ENCODE assay signal across 24 mouse cellular contexts in the genomic region with DNA sequence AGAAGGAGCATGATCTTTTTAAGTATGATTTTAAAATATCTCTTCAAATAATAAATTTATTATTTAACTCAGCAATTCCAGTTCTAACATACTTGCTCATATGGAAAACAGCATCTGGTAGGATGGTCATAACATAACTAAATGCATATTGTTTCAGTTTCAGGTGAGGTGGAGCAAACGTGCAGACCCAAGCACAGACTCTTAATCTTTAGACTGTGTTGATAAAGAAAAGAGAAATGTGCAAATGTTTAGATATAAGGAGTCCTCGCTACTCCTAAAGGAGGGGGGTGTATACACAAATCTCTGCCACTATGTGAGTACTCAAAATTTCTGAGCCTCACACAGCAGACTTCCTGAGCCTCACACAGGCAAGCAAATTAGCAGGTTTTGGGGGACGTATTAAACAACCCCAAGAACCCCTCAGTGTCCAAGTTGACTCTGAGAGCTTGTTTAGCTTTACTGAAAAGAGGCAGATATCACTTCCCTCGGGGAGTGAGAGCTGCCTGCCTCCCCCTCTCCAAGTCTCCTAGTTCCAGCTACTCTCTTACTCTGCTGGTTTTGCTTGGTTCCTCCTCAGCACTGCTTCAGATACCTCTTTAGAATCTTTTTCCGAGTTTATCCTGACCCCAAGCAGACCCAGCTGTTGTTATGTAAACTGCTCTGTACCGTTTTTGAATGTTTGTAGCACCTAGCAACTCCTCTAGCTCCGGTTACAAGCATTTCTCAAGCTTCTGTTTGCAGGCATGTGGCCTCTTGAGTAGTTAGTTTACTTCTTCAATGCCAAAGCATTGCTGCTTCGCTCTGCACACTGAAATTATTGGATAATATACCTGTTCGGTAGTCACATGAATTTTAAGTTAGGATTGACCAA. TPM values are rescaled to one million over a fixed set of nuclear protein-coding genes. Genes with fewer than 3 reads are reported as not detected.
DNase-seq lines count a peak whose midpoint lies in the region; ATAC-seq and TF ChIP-seq lines count a peak whose summit lies in the region.
"Had no signal": no experiment of that assay in that cellular context is flagged by ENCODE, and none has a peak within 500 bp of the region (broad histone marks: within the 10 kb centered on the region; RNA-seq: fewer than 3 reads in every experiment).

No protein-coding gene starts in this region.

- H3K4me1 ChIP-seq in liver, postnatal 0 days (ENCODE audit: insufficient read depth), result peaks cover 15% of the 10 kb centered on the region
- H3K4me1 ChIP-seq in liver, embryonic 12.5 days, result no peaks in the 10 kb centered on the region
- H3K4me1 ChIP-seq in intestine, postnatal 0 days (replicated peaks; ENCODE audit: control insufficient read depth, insufficient read depth, low read length), result peaks cover 10% of the 10 kb centered on the region
- H3K4me1 ChIP-seq in hindbrain, embryonic 12.5 days, result no peaks in the 10 kb centered on the region
- H3K4me1 ChIP-seq: embryonic facial prominence, embryonic 13.5 days; hindbrain, embryonic 15.5 days had no signal

- no peak overlapping the region for H3K4me3 ChIP-seq in liver, postnatal 0 days (ENCODE audit: low read depth, low read length)
- no peak overlapping the region for H3K4me3 ChIP-seq in liver, embryonic 12.5 days
- no peak overlapping the region for H3K4me3 ChIP-seq in intestine, postnatal 0 days (ENCODE audit: low read depth, low read length)
- H3K4me3 ChIP-seq in hindbrain, embryonic 12.5 days, result no peak overlapping the region
- H3K4me3 ChIP-seq: embryonic facial prominence, embryonic 13.5 days; forebrain, embryonic 15.5 days; heart, adult 2 months; hindbrain, embryonic 15.5 days; left cerebral cortex, adult 2 months had no signal

- H3K9me3 ChIP-seq in liver, postnatal 0 days (ENCODE audit: low read length), result no peaks in the 10 kb centered on the region
- no peaks in the 10 kb centered on the region for H3K9me3 ChIP-seq in liver, embryonic 12.5 days (replicated peaks)
- no peaks in the 10 kb centered on the region for H3K9me3 ChIP-seq in intestine, postnatal 0 days (ENCODE audit: control insufficient read depth)
- H3K9me3 ChIP-seq in hindbrain, embryonic 12.5 days (replicated peaks), result no peaks in the 10 kb centered on the region
- H3K9me3 ChIP-seq: embryonic facial prominence, embryonic 13.5 days; forebrain, embryonic 15.5 days; hindbrain, embryonic 15.5 days had no signal

- H3K27ac ChIP-seq in liver, postnatal 0 days (ENCODE audit: low read depth), result no peak overlapping the region
- H3K27ac ChIP-seq in liver, embryonic 12.5 days, result no peak overlapping the region
- peak overlapping the region; percentile 29; the same call in 1 of the 2 replicates for H3K27ac ChIP-seq in intestine, postnatal 0 days (ENCODE audit: low read depth, low read length)
- H3K27ac ChIP-seq in hindbrain, embryonic 12.5 days, result no peak overlapping the region
- H3K27ac ChIP-seq: embryonic facial prominence, embryonic 13.5 days; forebrain, embryonic 15.5 days; heart, adult 2 months; hindbrain, embryonic 15.5 days; left cerebral cortex, adult 2 months; liver, embryonic 14.5 days; macrophage had no signal

- no peak for DNase-seq in liver, postnatal 0 days
- DNase-seq in ZHBTc4 (ENCODE audit: low read depth, low spot score), result peak; percentile 12
- DNase-seq in spleen, postnatal 10 days (ENCODE audit: low spot score in 2 of 2), result no peak
- no peak for DNase-seq in right cerebral cortex, postnatal 36 days (ENCODE audit: low spot score in 2 of 2)
- DNase-seq: adrenal gland, postnatal 10 days; cerebellum, adult 9-10 months; gastrocnemius, postnatal 14 days; heart, adult 2 months; heart, postnatal 14 days; kidney, adult 2 months; kidney, postnatal 14 days; retina, postnatal 1 day; thymus, postnatal 4 days had no signal

- H3K36me3 ChIP-seq in liver, postnatal 0 days (replicated peaks; ENCODE audit: insufficient read depth, low read length), result no peaks in the 10 kb centered on the region
- H3K36me3 ChIP-seq in liver, embryonic 12.5 days, result no peaks in the 10 kb centered on the region
- H3K36me3 ChIP-seq in intestine, postnatal 0 days (ENCODE audit: control insufficient read depth, insufficient read depth), result no peaks in the 10 kb centered on the region
- no peaks in the 10 kb centered on the region for H3K36me3 ChIP-seq in hindbrain, embryonic 12.5 days
- H3K36me3 ChIP-seq: embryonic facial prominence, embryonic 13.5 days; forebrain, embryonic 15.5 days; hindbrain, embryonic 15.5 days had no signal

- TF ChIP-seq EP300 in liver, postnatal 0 days (IDR thresholded peaks at IDR 0.05; ENCODE audit: low read depth), result no peak

- no peak overlapping the region for H3K9ac ChIP-seq in liver, postnatal 0 days (replicated peaks)
- H3K9ac ChIP-seq in liver, embryonic 12.5 days, result no peak overlapping the region
- H3K9ac ChIP-seq in intestine, postnatal 0 days (ENCODE audit: low read depth, low read length), result no peak overlapping the region
- no peak overlapping the region for H3K9ac ChIP-seq in hindbrain, embryonic 12.5 days
- H3K9ac ChIP-seq: embryonic facial prominence, embryonic 13.5 days; forebrain, embryonic 15.5 days; hindbrain, embryonic 15.5 days; liver, embryonic 14.5 days had no signal

- no peak for TF ChIP-seq CTCF in liver, postnatal 0 days (IDR thresholded peaks at IDR 0.05; ENCODE audit: low read depth)
- TF ChIP-seq CTCF in intestine, postnatal 0 days (IDR thresholded peaks at IDR 0.05; ENCODE audit: low read depth), result no peak

- 43% methylated on average over 9 of the region's 9 CpGs for whole genome bisulfite sequencing in liver, postnatal 0 days (ENCODE audit: insufficient replicate concordance)
- WGBS in liver, embryonic 12.5 days (ENCODE audit: insufficient replicate concordance), result 38% methylated on average over 9 of the region's 9 CpGs
- WGBS in intestine, postnatal 0 days, result 31% methylated on average over 9 of the region's 9 CpGs
- WGBS in hindbrain, embryonic 12.5 days, result 52% methylated on average over 9 of the region's 9 CpGs

- H3K27me3 ChIP-seq in liver, postnatal 0 days (ENCODE audit: insufficient read depth, low read length), result no peaks in the 10 kb centered on the region
- H3K27me3 ChIP-seq in liver, embryonic 12.5 days (replicated peaks), result no peaks in the 10 kb centered on the region
- no peaks in the 10 kb centered on the region for H3K27me3 ChIP-seq in intestine, postnatal 0 days (replicated peaks; ENCODE audit: control insufficient read depth, insufficient read depth, low read length)
- H3K27me3 ChIP-seq in hindbrain, embryonic 12.5 days, result no peaks in the 10 kb centered on the region
- H3K27me3 ChIP-seq: embryonic facial prominence, embryonic 13.5 days; forebrain, embryonic 15.5 days; hindbrain, embryonic 15.5 days had no signal

- peak overlapping the region; percentile 31; the same call in 1 of the 2 replicates for H3K4me2 ChIP-seq in liver, postnatal 0 days (ENCODE audit: low read depth, low read length)
- no peak overlapping the region for H3K4me2 ChIP-seq in liver, embryonic 12.5 days
- no peak overlapping the region for H3K4me2 ChIP-seq in intestine, postnatal 0 days (replicated peaks; ENCODE audit: low read depth)
- no peak overlapping the region for H3K4me2 ChIP-seq in hindbrain, embryonic 12.5 days (replicated peaks)
- H3K4me2 ChIP-seq: embryonic facial prominence, embryonic 13.5 days; forebrain, embryonic 15.5 days; hindbrain, embryonic 15.5 days; midbrain, embryonic 11.5 days had no signal

- ATAC-seq in liver, postnatal 0 days, result no peak
- no peak for ATAC-seq in liver, embryonic 12.5 days
- peak; percentile 33 for ATAC-seq in CD4-positive, CD25-positive, alpha-beta regulatory T cell, adult 4 months
- no peak; the same call in 1 of the 2 replicates for ATAC-seq in intestine, postnatal 0 days
- ATAC-seq in hindbrain, embryonic 12.5 days (ENCODE audit: low FRiP score), result no peak
- ATAC-seq: forebrain, embryonic 15.5 days had no signal

RNA-seq across cellular contexts. Expression of gene Alcam, which starts 10.0 kb away (rescaled TPM):
- polyA plus RNA-seq in liver, postnatal 0 days (2015; fragmentation: Nextera tagmentation; extraction: Ambion mirVana), result 7.1 and 8.1 TPM in 2 replicates
- polyA plus RNA-seq in liver, embryonic 12.5 days (2016; fragmentation: Nextera tagmentation; extraction: Ambion mirVana), result 8.3 and 9.4 TPM in 2 replicates
- polyA plus RNA-seq in CD4-positive, CD25-positive, alpha-beta regulatory T cell, adult 4 months (2017; shearing (Covaris generic)), result 1 to 10 TPM; 3.6 to 8.8 TPM
- 10.3 and 11.0 TPM in 2 replicates for polyA plus RNA-seq in intestine, postnatal 0 days (2015; fragmentation: Nextera tagmentation; extraction: Ambion mirVana)
- 36.4 and 38.6 TPM in 2 replicates for polyA plus RNA-seq in hindbrain, embryonic 12.5 days (2016; fragmentation: Nextera tagmentation; extraction: Ambion mirVana)
